Mouse (Mus musculus) testis, adult 2 months (tissue): ENCODE results near the gene Clstn2. TPM values are rescaled to one million over a fixed set of nuclear protein-coding genes. Genes with fewer than 3 reads are reported as not detected.

Source experiments
- H3K27ac ChIP-seq: fragments of 200-500 bp; 2 replicates; pipeline ENCODE4 v1.5.1; 2012; ENCODE audit warnings: low read depth, low read length; ENCODE audit not compliant: control insufficient read depth, insufficient read depth
- H3K27me3 ChIP-seq: fragments of 200-500 bp; 2 replicates; pipeline ENCODE4 v1.6.1; 2012; ENCODE audit warnings: mild to moderate bottlenecking, low read length, moderate library complexity; ENCODE audit not compliant: control insufficient read depth, insufficient read depth
- H3K36me3 ChIP-seq: fragments of 200-500 bp; 2 replicates; pipeline ENCODE4 v1.6.1; 2012; ENCODE audit warnings: mild to moderate bottlenecking, low read length; ENCODE audit not compliant: control insufficient read depth, insufficient read depth
- H3K4me1 ChIP-seq: fragments of 200-500 bp; 2 replicates; pipeline ENCODE4 v1.6.1; 2012; ENCODE audit warnings: low read length; ENCODE audit not compliant: control insufficient read depth, insufficient read depth
- H3K4me3 ChIP-seq: fragments of 200-500 bp; 2 replicates; pipeline ENCODE4 v1.5.1; 2012; ENCODE audit warnings: low read depth, mild to moderate bottlenecking, low read length, moderate library complexity, mixed read lengths; ENCODE audit not compliant: control insufficient read depth
- CTCF ChIP-seq: fragments of 200-500 bp; IDR thresholded peaks from 2 replicates; pipeline ENCODE4 v1.5.1; 2012; ENCODE audit warnings: low read depth, mild to moderate bottlenecking, inconsistent platforms, low read length, moderate library complexity; ENCODE audit not compliant: control insufficient read depth, insufficient read depth, insufficient replicate concordance
- POLR2A ChIP-seq: fragments of 200-500 bp; IDR thresholded peaks from 2 replicates; pipeline ENCODE4 v1.6.1; 2012; ENCODE audit warnings: low read depth, mild to moderate bottlenecking, inconsistent platforms, low read length, moderate library complexity; ENCODE audit not compliant: control insufficient read depth
- polyA plus RNA-seq: library from polyadenylated mRNA; depleted of rRNA; stranded (reverse); fragments of >200 nt; gene quantifications from 2 replicates; pipeline ENCODE4 v1.2.3, GENCODE M21; 2012; rRNA removed

Clstn2 gene
- 0.43 and 0.57 TPM in 2 replicates for polyA plus RNA-seq

DNA sequence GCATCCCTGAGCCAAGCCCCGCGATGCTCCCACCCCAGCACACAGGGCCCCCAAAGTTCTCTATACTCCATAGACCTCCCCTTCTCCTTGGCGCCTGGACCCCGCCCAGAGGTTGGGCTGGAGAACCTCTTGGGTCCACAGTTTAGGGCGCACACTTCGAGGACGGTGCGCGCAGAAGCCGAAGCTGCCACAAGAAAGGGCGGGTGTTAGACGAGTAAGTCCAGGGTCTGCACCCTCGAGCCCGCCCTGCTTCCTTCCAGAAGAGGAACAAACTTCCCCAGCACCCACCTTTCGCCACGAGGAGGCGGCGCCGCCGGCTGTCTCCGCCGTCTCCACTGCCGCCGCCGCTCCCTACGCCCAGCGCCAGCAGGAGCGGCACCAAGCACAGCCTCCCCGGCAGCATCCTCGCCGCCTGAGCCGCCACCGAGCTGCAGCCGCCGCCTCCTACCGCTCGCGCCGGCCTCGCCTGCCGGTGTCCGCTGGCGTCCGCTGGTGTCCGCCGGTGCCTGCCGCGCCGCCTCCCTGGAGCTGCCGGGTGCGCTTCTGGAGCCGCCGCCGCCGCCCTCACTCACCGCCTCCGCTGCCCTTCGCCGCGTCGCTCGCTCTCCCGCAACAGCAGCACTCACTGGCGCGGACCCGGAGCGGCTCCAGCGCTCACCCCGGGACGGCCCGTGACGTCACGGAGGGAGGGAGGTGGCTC, at the start of gene Clstn2:
TSS of gene Clstn2 (minus strand) at position 609 of the 700 bp plus-strand sequence.
- Histone ChIP-seq H3K36me3 (no peaks in the 10 kb centered on the region), H3K4me1 (peaks cover 8% of the 10 kb centered on the region), H3K27ac (no peak within 1 kb of the TSS), H3K4me3 (peak within 1 kb of the TSS; percentile 74), H3K27me3 (no peaks in the 10 kb centered on the region)
- TF ChIP-seq CTCF (no peak), POLR2A (no peak)

DNA sequence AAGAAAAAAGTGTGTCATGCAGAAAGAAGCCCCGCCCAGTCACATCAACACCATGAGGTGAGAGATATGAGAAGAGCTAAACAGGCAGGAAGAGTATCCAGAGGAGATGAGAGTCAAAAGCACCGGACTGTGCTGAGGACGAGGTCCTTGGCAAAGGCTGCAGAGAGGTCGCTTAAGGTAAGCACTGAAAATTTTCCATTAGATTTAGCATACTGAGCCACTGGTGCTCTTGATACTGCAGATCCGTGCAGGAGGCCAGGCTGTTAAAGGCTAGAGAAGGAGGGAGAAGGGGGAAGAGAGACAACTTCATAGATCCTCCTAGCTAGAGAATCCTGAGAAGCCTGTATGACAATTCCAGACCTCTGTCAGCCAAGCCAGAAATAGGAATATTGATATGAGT, 34.8 kb upstream of the Clstn2 start:
- H3K36me3 ChIP-seq: no peaks in the 10 kb centered on the region
- H3K27me3 ChIP-seq: no peaks in the 10 kb centered on the region

DNA sequence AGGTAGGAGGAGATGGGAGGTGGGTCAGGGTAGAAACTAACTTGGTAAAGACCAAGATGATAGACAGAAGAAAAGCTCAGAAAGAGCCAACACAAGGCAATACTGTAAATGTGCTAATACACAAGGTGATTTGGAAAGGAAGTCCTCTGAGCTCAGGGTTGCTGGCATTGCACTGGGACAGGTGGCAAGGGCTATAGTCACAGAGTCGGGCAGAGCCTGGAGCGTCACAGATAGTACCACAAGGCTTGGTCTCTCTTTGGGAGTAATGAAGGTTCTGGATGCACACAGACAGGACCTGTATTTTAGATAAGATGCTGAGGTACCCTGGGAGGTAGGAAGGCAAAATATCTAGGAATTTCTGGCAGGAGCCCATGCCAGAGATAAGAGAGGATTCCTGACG, 28.7 kb upstream of the Clstn2 start:
- TF ChIP-seq POLR2A (no peak), CTCF (no peak)
- Histone ChIP-seq H3K27ac (no peak overlapping the region), H3K27me3 (no peaks in the 10 kb centered on the region), H3K36me3 (no peaks in the 10 kb centered on the region), H3K4me1 (no peaks in the 10 kb centered on the region), H3K4me3 (no peak overlapping the region)

More for the DNA sequence above, 34.8 kb upstream of the Clstn2 start:
- H3K4me1 ChIP-seq: no peaks in the 10 kb centered on the region
- TF ChIP-seq POLR2A: no peak
- H3K27ac ChIP-seq: no peak overlapping the region
- H3K4me3 ChIP-seq: no peak overlapping the region

GRCm38 (mm10) chr9:98057291-98057690, 24.3 kb upstream of the Clstn2 start:
- H3K4me3 ChIP-seq: no peak overlapping the region
- TF ChIP-seq POLR2A (no peak), CTCF (no peak)

DNA sequence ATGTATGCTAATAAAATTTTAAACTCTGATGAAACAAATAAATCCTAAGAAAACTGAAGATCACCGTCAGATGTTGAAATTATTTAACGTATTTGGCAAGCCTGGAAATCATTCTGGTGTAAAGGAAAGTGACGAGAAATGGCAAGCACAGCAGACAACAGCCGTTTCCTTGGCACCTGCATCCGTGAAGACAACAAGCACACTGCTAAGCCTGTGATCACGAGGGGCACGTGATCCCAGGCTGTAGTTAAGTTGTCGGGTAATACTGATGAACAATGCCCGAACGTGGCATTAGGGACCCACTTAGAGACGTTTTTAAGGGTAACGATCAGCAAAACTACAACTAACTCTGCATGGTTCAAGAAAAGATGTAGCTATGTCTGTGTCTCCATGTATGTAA, 18.4 kb upstream of the Clstn2 start:
- Histone ChIP-seq H3K27me3 (no peaks in the 10 kb centered on the region), H3K27ac (no peak overlapping the region), H3K4me3 (no peak overlapping the region), H3K36me3 (no peaks in the 10 kb centered on the region), H3K4me1 (no peaks in the 10 kb centered on the region)
- no peak for TF ChIP-seq CTCF
- no peak for TF ChIP-seq POLR2A

More at GRCm38 (mm10) chr9:98057291-98057690, 24.3 kb upstream of the Clstn2 start:
- no peaks in the 10 kb centered on the region for H3K36me3 ChIP-seq
- H3K27me3 ChIP-seq: no peaks in the 10 kb centered on the region
- no peaks in the 10 kb centered on the region for H3K4me1 ChIP-seq
- H3K27ac ChIP-seq: no peak overlapping the region

DNA sequence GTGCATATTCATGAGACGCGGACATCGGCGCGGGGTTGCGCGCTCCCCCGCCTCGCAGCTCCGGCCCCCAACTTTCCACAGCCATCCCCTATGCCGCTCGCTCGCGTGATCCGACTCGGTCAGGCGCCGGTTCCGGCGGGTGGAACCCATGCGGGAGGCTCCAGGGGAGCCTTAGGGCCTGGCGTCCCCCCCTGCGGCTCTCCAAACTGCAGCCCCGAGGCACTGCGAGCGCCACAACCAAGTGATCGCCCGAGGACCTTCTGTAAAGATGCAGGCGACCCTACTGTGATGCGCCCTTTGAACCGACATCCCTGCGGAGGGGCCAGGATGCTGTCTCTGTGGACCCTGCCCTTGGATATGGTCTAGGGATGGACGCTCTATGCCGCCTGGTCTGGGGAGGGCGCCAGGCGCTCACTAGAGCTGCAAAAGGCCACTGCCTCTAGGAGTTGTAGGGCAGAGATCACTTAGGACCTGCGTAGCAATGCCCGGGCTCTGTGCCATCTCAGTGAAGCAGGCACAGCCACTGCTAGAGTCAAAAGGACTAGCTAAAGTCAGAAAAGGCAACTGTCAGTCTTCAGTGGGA, 383 bp upstream of the Clstn2 start:
- Histone ChIP-seq H3K27ac (no peak overlapping the region), H3K36me3 (no peaks in the 10 kb centered on the region)

GRCm38 (mm10) chr9:98031898-98032572, 946 bp downstream of the Clstn2 start:
- Histone ChIP-seq H3K4me1 (peaks cover 8% of the 10 kb centered on the region), H3K27me3 (no peaks in the 10 kb centered on the region), H3K4me3 (peak overlapping the region; percentile 74), H3K36me3 (no peaks in the 10 kb centered on the region), H3K27ac (no peak overlapping the region)
- TF ChIP-seq CTCF: no peak
- no peak for TF ChIP-seq POLR2A

More for the DNA sequence above, 383 bp upstream of the Clstn2 start:
- no peaks in the 10 kb centered on the region for H3K27me3 ChIP-seq
- H3K4me3 ChIP-seq: peak overlapping the region; percentile 74
- TF ChIP-seq POLR2A (no peak), CTCF (peak; percentile 7; the same call in 1 of the 2 replicates)
- H3K4me1 ChIP-seq: peaks cover 8% of the 10 kb centered on the region
